In genomic region chr10:53806697-53807096, GRCm38 (mm10) we compare ENCODE assay signal across 10 mouse cellular contexts. TPM values are rescaled to one million over a fixed set of nuclear protein-coding genes. Genes with fewer than 3 reads are reported as not detected.
DNase-seq lines count a peak whose midpoint lies in the region; ATAC-seq and TF ChIP-seq lines count a peak whose summit lies in the region.
"Had no signal": no experiment of that assay in that cellular context is flagged by ENCODE, and none has a peak within 500 bp of the region (broad histone marks: within the 10 kb centered on the region; RNA-seq: fewer than 3 reads in every experiment).

No protein-coding gene starts in this region.

- peak; percentile 38 for TF ChIP-seq CTCF in heart, adult 2 months (IDR thresholded peaks at IDR 0.05)
- peak; percentile 11; the same call in 1 of the 2 replicates for TF ChIP-seq CTCF in midbrain, postnatal 0 days (IDR thresholded peaks at IDR 0.05)

- no peaks in the 10 kb centered on the region for H3K4me1 ChIP-seq in heart, adult 2 months (ENCODE audit: control insufficient read depth, insufficient read depth, low read length)
- no peaks in the 10 kb centered on the region for H3K4me1 ChIP-seq in midbrain, postnatal 0 days (ENCODE audit: insufficient read depth, low read length)
- H3K4me1 ChIP-seq in midbrain, embryonic 15.5 days = no peaks in the 10 kb centered on the region
- H3K4me1 ChIP-seq: heart, embryonic 12.5 days; neural tube, embryonic 12.5 days had no signal

- no peak overlapping the region for H3K9ac ChIP-seq in heart, adult 2 months (ENCODE audit: low read depth, low read length)
- H3K9ac ChIP-seq in midbrain, postnatal 0 days (replicated peaks; ENCODE audit: low read length, poor library complexity, severe bottlenecking) = no peak overlapping the region
- no peak overlapping the region for H3K9ac ChIP-seq in midbrain, embryonic 15.5 days
- H3K9ac ChIP-seq: heart, embryonic 12.5 days; neural tube, embryonic 12.5 days had no signal

- H3K9me3 ChIP-seq in midbrain, postnatal 0 days (ENCODE audit: low read length) = no peaks in the 10 kb centered on the region
- H3K9me3 ChIP-seq in midbrain, embryonic 15.5 days = no peaks in the 10 kb centered on the region
- H3K9me3 ChIP-seq: heart, embryonic 12.5 days; neural tube, embryonic 12.5 days had no signal

- intact Hi-C loops in heart, adult 2 months (cut with DNase I) = no loop called here
- intact Hi-C loops in heart, postnatal 25 days (cut with DNase I) = no loop called here

- no peaks in the 10 kb centered on the region for H3K27me3 ChIP-seq in heart, adult 2 months (ENCODE audit: control insufficient read depth, insufficient read depth, low read length)
- no peaks in the 10 kb centered on the region for H3K27me3 ChIP-seq in midbrain, postnatal 0 days (ENCODE audit: insufficient read depth, low read length)
- H3K27me3 ChIP-seq in midbrain, embryonic 15.5 days (replicated peaks) = no peaks in the 10 kb centered on the region
- H3K27me3 ChIP-seq: heart, embryonic 12.5 days; neural tube, embryonic 12.5 days had no signal

- 64% methylated on average over 8 of the region's 8 CpGs for WGBS in heart, adult 2 months
- 68% methylated on average over 8 of the region's 8 CpGs for WGBS in midbrain, postnatal 0 days
- 68% methylated on average over 8 of the region's 8 CpGs for WGBS in midbrain, embryonic 15.5 days

- ATAC-seq in midbrain, postnatal 0 days (ENCODE audit: low FRiP score) = no peak
- no peak for ATAC-seq in midbrain, embryonic 15.5 days (replicated peaks)
- ATAC-seq in common myeloid progenitor, adult 5-6 weeks (replicated peaks; ENCODE audit: low read depth, poor library complexity, severe bottlenecking) = peak; percentile 76

- H3K4me3 ChIP-seq in heart, adult 2 months = no peak overlapping the region
- no peak overlapping the region for H3K4me3 ChIP-seq in midbrain, postnatal 0 days (ENCODE audit: low read depth, low read length)
- H3K4me3 ChIP-seq in midbrain, embryonic 15.5 days = no peak overlapping the region
- H3K4me3 ChIP-seq: heart, embryonic 12.5 days; neural tube, embryonic 12.5 days had no signal

- no peaks in the 10 kb centered on the region for H3K79me2 ChIP-seq in heart, adult 2 months (replicated peaks; ENCODE audit: control insufficient read depth, insufficient read depth, low read length)

- TF ChIP-seq EP300 in heart, adult 2 months (IDR thresholded peaks at IDR 0.05; ENCODE audit: insufficient read depth, low read depth, low read length) = no peak

- DNase-seq in heart, adult 2 months = no peak
- no peak for DNase-seq in heart, postnatal 25 days (ENCODE audit: low spot score)
- no peak for DNase-seq in midbrain, postnatal 0 days (ENCODE audit: low spot score)
- peak; percentile 14 for DNase-seq in thymus, postnatal 25 days
- no peak for DNase-seq in layer of hippocampus, postnatal 25 days (ENCODE audit: extremely low spot score in 1 of 2, low spot score in 1 of 2)
- DNase-seq in gastrocnemius, postnatal 4 days (ENCODE audit: low spot score in 2 of 2) = no peak

- no peaks in the 10 kb centered on the region for H3K36me3 ChIP-seq in heart, adult 2 months (ENCODE audit: control insufficient read depth, insufficient read depth, low read length)
- H3K36me3 ChIP-seq in midbrain, postnatal 0 days (ENCODE audit: insufficient read depth, low read length) = no peaks in the 10 kb centered on the region
- no peaks in the 10 kb centered on the region for H3K36me3 ChIP-seq in midbrain, embryonic 15.5 days (replicated peaks)
- H3K36me3 ChIP-seq: heart, embryonic 12.5 days; neural tube, embryonic 12.5 days had no signal

- no peak overlapping the region for H3K27ac ChIP-seq in heart, adult 2 months
- no peak overlapping the region for H3K27ac ChIP-seq in midbrain, postnatal 0 days (ENCODE audit: low read depth, low read length)
- no peak overlapping the region for H3K27ac ChIP-seq in midbrain, embryonic 15.5 days
- H3K27ac ChIP-seq: neural tube, embryonic 12.5 days had no signal

- TF ChIP-seq POLR2A in heart, adult 2 months (IDR thresholded peaks at IDR 0.05; ENCODE audit: insufficient read depth, low read depth, low read length) = no peak

- no peak overlapping the region for H3K4me2 ChIP-seq in midbrain, postnatal 0 days (ENCODE audit: low read depth, low read length, poor library complexity, severe bottlenecking)
- H3K4me2 ChIP-seq in midbrain, embryonic 15.5 days = no peak overlapping the region
- H3K4me2 ChIP-seq: heart, embryonic 12.5 days; neural tube, embryonic 12.5 days had no signal

RNA-seq across cellular contexts. Expression of gene Fam184a, which starts 55.8 kb away (rescaled TPM):
- total RNA-seq in heart, adult 2 months (2021) = under 1 TPM; 0.73 to 0.96 TPM
- 0.53 and 0.61 TPM in 2 replicates for polyA plus RNA-seq in heart, adult 2 months (2012; rRNA removed)
- 1 to 10 TPM in 1 of 2 experiments, under 1 TPM in 1; 0.81 to 1.9 TPM for total RNA-seq in heart, postnatal 25 days (2021)
- 14.7 and 24.0 TPM in 2 replicates for total RNA-seq in midbrain, postnatal 0 days (2014; rRNA removed)
- polyA plus RNA-seq in midbrain, postnatal 0 days (2015; fragmentation: Nextera tagmentation; extraction: Ambion mirVana) = 14.6 and 14.8 TPM in 2 replicates
- 14.8 and 15.3 TPM in 2 replicates for polyA plus RNA-seq in midbrain, embryonic 15.5 days (2015; fragmentation: Nextera tagmentation; extraction: Ambion mirVana)
- 11.1 and 11.9 TPM in 2 replicates for total RNA-seq in common myeloid progenitor, adult 5-6 weeks (2017)
- 10 to 100 TPM; 19.9 to 25.6 TPM for total RNA-seq in layer of hippocampus, postnatal 25 days (2021)
- 1 to 10 TPM; 2.4 to 2.7 TPM for total RNA-seq in gastrocnemius, postnatal 4 days (2021)
